Mouse (Mus musculus) brain, adult 2 months (tissue): Measurements from ENCODE around the gene Notch2.

Experiments used
- DNase-seq: peaks from one replicate; pipeline ENCODE4 v3.0.0; 2011; ENCODE audit warnings: low read depth, low spot score

Notch2 gene

DNA sequence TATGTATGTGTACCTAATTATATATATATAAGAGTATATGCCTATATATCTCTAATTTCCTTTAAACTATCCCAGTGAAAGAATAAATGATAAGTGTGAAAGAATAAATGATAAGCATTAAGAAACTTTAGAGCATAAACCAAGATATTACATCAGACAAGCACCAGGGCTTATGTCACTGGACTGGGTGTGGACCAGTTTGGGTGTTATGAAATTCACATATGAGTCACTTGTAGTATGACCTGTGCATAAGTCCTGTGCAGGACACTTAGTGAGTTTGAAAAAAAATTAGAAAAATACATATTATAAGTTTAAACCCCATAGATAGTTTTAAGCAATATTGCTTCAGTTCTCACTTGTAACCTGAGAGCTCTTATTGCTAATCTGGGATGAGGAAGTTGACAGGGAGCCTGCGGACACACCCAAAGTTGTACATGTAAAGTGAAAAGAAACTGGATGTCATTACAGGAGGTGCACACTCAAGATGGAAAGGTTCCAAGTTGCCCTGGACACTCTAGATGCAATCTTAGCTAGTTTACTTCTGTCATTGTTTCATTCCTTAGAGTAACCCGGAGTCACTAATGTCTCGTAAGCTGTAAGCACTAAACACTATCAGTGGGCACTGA is 19.3 kb upstream of the Notch2 start:
- DNase-seq = no peak

DNA sequence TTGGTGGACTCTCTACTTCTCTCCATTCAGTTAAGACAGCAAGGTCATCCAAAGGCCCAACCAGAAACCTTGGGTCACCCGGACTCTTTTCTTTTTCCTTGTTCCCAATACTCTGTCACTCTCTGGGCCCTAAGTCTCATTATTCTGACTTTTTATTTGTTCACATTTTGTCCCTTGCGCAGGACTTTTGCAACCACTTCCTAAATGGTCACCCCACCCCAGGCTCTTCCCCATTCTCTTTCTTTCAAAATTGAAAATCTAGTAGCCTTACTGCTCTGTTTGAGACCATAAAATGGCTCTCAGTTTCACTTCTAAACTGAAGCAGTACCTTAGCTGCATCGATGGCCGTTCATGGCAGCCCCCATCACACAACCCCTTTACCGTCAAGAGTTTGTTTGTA is 18.5 kb upstream of the Notch2 start:
- DNase-seq = no peak

DNA sequence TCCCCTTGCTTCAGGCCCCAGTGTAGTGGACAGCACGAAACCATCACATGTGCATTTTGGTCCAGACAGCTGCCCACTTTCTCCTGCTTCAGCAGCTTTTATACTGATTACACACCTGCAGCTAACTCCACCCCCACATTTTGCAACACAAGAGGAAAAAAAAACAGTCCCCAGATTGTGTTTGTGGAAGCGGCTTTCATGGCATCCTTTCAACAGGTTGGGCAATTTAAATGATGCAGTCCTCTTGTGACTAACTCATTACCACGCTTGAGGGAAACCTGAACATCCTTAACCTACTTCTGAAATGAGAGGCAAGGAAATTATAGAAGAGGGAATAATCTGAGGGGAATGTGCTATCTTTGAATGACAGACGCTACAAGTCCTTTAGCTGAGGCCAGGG is 15.0 kb upstream of the Notch2 start:
- DNase-seq = peak; percentile 32

DNA sequence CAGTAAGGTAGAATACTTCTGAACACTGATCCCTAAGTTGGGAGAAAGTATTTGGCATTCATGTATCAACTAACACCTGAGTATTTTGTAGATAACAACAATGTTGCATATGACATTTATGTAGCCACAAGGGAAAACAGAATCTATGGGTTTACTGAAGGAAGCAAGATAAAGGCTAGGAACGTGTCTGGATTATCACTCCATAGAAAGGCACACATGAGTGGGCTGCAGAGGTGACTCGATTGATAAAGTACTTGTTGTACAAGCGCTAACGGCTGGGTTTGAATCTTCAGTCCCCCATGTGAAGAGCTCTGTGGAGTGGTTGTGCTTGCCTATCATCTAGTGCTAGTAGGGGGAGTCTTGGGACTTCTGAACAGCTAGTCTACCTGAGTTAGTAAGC is 9.8 kb upstream of the Notch2 start:
- DNase-seq = no peak

DNA sequence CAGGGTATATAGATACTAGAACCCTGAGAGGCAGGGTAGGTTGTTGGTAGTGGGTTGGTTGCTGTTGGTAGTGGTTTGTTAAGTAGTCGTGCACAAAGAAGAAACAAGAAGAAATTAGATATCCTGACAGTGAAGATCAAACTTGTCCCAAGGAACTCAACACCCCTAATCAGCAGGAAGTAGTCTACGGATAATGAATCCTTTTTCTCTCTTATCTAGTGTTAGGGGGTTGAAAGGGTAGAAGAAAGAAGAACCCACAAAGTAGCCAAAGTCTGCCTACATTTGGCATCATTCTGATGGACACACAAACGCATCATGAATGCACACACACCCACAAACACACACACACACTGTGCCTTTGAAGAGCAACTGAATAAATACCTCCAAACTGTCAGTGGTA is 9.1 kb upstream of the Notch2 start:
- DNase-seq = no peak

DNA sequence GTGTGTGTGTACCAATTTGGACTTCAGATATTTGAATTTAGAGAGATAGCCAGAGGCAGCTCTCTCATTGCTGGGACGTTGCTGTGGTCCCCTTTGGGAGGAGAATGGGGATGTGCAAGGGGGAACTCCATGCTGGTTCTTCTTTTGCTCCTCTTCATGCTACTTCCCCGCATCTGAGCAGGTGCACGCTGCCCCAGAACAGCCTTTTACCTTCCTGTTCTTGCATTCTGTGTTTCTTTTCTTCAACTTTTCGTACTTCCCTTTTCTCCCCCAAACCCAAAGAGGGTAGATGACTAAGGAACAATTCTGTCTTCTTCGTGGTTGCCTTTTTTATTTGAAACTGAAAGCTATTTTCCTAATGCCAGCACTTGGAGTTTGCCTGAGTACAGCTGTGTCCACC is 8.0 kb upstream of the Notch2 start:
- no peak for DNase-seq

DNA sequence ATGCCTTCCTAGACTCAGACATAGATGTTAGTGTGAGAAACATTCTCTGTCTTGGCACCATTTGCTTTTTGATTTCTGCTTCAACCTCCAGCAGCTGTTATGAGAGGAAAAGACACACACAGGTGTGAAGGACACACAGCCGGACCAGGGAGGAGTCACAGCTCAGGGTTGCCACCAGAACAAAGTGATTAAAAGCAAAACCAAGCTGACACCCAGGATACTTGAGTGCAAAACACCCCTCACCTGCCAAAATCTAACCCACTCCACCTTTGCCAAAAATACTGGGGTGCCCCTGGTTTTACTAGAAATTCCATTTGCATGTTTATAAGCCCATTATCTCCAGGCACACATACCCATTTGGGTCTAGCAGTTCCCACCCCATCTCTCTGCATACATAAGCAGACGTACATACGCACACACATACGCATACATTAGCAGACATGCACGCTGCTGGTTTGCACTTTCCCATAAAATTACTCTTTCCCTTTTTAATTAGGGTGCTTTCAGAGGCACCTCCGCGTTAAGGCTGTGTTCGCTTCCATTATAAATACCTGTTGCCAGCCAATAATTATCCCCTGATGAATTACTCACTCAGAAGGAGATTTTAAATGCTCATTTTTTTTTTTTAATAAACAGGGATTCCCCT is 7.2 kb upstream of the Notch2 start:
- no peak for DNase-seq

DNA sequence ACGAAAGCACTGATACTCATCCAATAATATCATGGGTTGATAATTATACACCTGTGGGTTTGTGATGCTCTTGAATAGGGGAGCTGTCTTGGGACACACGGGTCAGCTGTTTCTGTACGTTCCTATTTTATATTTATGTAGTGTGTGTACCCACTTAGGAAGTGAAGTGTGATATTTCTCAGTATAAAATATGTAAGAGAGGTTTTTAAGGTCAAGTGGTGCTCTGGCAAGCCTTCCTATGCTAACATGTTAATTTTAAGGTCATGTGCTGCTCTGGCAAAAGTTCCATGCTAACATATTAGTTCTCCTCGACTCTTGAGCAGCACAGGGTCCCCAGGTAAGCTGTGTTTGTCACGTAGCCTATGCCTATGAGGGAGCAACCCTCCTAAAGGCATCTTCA is 6.4 kb upstream of the Notch2 start:
- DNase-seq = no peak

DNA sequence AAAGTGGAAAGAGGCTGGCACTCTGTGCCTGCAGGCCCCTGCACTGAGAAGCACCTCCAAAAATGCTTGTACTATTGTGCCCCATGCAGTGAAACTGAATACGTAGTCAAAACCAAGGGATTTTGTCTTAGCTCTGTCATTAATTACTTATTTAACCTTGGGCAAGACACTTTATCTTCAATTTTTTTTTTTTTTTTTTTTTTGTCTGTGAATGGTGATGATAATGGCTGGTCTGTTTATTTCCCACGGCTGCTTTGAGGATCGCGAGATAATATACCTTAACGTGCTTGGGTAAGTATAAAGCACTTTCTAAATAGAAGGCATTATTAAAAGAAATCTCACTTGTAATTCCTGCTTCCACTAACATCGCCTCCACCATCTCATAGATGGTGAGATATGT is 5.2 kb upstream of the Notch2 start:
- DNase-seq = no peak

DNA sequence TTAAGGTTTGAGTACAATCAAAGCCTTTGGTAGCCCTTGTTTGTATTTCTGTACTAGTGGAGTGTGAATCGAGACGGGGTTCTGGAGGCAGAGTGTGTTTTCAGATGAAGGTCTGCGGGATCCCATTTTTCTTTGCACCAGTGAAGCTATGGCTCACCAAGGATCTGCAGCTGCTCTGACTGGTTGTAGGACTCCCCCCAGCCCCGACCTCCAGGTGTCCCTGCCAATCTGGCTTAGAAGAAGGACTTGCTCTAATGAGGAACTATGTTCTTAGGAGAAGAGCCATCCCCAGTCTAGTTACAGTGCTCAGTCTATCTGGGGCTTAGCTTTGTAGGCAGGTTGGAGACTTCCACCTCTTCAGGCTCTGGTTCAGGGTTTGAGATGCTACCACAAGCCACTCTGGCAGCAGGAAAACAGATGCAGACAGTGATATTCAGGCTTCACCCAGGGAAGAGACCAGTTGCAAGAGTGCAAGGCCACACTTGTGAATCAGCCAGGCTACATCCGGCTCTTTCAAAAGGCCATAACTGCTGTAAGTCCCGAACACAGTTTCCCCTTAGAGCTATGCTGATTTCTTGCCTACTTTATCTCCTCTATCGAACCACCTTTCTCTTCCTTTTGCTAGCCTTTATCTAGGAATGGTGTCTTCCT is 4.0 kb upstream of the Notch2 start:
- no peak for DNase-seq

DNA sequence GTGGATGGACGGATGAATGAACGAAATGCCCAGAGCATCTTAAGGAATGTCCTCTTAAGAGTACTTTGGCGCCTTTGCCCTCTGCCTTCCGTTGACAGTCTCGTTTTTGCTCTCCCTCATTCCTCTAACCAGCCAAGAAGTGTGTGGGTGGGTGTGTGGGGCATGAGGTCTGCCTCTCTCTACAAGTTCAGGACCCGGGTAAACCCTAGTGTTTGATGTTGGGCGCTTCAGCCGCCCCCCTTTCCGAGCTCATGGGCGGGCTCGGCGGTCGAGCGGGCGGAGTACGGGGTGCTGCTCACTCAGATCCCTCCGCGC is 284 bp upstream of the Notch2 start:
- no peak for DNase-seq

DNA sequence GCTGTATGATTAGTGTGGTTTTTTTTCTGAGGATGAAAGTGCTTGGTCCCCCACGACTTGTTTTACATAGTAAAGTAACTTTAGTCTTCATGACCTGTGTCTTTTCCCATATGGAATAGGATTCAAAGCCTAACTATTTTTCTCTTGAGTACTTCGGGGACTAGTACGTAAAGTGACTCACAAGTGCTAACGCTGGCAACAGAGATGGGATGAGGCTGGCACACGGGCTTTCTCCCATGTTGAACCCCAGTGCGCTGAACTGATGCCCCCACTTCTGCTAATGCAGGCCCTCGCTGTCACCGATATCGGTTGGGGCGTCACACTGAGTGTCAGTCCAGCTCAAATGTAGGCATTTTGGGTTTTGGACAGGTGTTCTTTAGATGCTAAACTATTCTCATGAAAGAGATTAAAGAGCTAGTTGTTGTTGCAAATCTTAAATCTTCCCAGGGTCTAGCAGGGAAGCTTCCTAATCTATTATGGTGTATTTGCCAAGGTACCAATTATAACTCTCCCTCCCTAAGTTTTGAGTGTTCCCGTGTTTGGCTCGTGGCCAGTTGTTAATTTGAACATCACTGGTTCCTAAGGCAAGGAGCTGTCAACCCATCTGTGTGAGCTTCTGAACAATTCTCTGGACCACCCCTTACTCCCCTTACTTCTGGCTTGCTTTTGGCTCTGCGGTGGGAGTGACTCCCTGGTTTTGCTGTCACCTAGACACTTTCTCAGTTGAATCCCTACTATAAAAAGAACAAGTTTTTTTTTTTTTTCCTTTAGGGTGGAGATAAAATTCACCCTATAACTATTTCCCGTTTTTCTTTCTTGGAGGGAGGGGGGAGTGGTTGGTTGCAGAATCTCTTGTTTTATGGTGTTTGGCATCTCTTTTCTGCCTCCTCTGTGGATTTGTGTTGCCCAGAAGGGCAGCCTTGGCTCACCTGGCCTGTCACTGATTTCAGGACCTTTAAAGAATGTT is 2.2 kb downstream of the Notch2 start:
- DNase-seq = no peak

DNA sequence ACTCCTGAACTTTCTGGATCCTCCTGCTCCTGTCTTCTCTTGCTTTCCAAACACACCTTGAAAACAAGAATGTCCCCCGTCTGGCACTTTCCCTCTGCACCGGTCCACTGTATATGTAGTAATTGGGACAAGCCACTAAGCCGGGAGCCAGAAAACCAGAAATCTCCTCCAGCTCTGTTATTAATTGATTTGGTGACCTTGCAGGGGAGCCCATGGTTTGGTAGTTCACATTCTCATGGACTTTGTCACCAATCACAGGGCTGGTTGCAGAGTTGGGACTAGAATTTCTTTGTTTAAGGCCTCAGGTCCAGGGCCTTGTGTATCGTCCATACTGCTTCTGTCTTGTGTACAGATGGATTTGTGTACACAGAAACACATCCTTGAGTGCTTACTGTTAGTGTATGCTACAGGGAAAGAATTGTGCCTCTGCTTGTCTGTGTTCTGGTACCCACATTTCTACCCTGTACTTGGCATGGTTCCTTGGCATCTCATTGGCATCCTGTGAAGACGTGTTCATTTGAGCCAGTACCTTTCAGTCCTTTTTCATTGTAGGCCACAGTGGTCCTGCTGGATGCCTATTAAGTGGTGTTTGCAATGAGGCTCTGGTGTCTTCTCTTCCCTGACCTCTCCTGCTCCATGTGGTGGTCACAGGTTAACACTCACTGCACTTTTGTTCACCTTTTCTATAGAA is 3.7 kb downstream of the Notch2 start:
- no peak for DNase-seq

DNA sequence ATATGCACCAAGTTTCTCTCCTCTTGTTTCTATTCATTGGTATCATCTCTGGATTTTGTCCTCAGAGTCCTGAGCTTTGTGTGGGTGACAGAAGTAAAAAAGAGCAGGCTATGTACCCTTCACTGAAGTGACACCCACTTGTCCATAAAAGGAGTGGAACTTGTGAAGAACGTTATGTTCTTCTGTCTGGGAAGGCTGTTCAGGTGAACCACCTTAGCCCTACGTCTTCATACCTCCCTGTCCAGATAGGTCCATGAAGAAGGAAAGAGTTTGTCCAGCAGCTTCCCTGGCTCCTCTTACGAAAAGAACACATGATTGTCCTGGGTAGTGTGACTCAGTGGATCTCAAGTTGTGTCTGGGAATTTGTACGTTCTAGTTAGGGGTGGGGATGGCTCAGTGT is 4.9 kb downstream of the Notch2 start:
- no peak for DNase-seq

DNA sequence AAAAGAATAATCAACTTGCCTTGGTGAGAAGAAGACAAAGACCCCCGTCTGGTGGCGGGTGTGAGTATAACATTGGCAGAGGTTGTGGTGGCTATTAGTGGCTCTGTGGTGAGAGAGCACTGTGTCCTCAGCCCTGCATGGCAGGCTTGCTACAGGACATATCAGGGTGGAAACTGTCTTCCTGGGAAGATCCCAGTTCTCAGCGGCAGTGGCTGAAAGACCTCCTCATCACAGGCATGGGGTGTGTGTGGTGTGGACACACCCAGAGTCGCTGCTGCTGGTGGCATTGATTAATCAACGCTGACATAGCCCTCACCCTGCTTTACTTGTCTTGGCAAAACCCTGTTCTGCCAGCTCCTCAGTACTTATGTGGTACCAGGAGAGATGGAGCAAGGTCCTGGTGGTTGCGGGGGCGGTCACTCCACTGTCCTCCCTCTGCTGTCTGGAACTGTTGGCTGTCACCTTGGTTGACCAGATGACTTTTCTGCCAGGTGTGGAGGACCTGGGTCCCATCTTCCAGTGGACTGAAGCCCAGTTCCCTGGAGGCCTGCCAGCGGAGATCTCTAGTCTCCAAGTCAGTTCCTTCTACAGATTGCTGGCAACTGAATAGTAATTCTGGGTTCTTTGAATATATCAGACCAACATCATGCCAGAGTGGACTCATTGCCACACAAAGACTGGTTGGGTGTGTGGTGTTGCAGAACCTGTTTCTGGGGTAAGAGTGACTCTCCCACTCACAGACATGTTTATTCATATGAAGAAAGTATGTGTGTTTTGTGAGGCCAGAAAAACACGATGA is 7.3 kb downstream of the Notch2 start:
- DNase-seq = no peak

DNA sequence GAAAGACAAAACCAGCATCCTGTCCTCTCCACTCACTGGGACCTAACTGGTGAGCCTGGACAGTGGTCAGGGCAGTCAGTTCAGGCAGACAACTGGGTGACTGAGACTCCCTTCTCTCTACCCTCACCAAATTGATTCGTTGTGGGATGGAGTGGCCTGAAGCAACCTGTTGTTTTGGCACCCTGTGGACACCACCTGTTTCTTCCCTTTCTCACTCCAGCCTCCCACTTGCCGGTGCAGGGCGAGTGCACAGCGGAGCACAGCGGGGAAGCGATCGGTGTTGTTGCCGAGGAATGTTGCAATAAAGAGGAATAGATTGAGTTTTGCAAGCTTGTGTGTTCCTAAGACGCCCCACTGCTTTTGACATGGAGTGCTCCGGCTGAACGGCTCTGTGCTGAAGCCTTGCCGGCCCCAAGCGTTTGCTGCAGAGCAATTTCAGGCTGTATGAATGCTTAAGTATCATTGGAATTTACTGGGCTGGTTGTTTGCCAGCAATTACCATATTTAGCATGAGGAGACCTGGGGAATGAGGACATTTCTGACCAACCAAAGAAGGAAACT is 11.0 kb downstream of the Notch2 start:
- peak; percentile 62 for DNase-seq

DNA sequence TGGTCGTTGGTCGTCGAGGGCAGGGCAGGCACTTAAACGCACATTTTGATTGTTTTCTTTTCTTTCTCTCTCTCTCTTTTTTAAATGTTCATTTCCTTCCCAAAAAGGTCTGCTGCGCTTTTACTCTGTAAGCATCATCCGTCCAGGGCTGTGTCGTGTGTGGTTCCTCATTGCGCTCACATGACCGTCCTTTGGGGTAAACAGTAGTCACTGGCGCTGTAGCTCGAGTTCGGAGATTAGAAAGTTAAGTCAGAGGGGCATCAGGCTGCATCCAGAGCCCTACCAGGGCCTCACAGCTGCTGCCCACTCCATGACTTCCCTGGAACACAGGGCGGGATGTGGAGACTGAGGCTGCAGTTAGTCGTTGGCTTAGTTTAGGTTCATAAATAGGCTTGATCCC is 12.2 kb downstream of the Notch2 start:
- no peak for DNase-seq

DNA sequence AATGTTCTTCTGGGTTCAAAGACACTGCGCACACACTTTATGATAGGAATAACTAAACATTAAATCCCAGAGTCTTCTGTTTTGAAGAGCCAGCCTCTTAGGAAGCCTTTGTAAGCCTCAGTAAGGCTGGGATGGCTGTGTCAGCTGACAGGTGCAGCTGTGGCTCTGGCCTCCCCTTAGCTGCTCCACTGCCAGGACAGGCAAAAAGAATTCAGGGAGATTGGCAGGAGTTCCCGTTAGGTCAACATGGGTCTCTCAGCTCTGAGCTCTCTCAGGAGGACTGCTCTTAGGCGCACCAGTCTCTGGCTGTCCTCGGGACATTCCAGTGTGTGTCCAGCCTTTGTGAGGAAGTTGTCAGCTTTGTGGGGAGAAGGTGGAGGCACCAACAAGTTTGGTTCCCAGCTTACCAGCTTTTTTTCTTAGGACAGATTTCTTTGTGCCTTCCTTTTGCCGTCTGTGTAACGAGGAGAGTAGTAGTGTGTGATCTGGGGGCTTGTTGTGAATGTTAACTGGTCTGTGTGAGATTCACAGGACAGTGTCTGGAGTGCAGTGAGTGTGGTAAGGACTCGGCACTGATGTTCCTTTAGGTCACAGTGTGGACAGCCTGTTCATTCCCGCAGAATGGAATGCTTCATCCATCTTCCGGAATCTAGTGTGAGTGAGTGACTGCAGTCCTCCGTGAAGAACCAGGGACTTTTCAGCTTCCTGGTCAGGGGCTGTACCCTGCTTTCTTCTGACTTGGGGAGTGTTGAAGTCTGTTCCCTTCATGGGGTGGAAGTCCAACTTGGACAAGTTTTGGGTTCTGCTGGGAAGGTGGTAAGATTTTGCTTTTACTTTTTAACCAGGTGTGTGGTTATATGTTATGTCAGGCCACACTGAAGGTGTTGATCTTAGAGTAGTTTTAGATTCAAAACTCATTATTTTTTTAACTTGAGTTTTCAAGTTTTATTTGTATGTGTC is 12.9 kb downstream of the Notch2 start:
- DNase-seq = no peak

DNA sequence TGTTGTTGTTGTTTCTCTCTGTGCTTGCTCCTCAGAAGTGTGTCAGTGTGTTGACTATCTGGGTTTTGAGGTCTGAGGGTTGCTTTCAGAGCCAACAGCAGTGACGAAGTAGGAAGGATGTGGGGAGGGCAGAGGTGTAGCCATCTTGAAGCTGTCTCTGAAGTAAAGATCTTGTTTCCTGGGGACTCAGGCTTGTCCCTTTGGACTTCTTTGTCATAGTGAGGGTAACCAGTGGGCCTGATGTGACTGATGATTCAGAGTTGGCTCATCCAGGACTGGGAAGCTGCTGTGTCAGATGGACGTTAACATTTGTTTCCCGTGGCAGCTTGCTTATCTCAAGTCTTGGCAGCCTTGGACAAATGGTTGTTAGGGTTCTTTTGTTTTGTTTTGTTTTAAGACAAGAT is 14.0 kb downstream of the Notch2 start:
- DNase-seq = no peak
